Mouse (Mus musculus) limb, embryonic 14.5 days (tissue): ENCODE results near the gene Zswim1. TPM values are rescaled to one million over a fixed set of nuclear protein-coding genes. Genes with fewer than 3 reads are reported as not detected.
A peak's percentile ranks its signal among the peaks of the same experiment; 100 is the strongest.
"Not testable (repeated sequence)": the region's sequence is repeated elsewhere in the genome, so short reads cannot be mapped to it uniquely, and the experiment has no call there.

ENCODE experiments used
- ATAC-seq: fragments of 200-750 bp; cut with Nextera tagmentation; 2 replicates; pipeline ENCODE4 v1.8.0; 2017; ENCODE audit warnings: low read depth, moderate number of reproducible peaks, moderate TSS enrichment; ENCODE audit not compliant: low FRiP score
- DNase-seq: peaks from one replicate; pipeline ENCODE4 v3.0.0-alpha.2; 2015; ENCODE audit warnings: low spot score
- H3K27ac ChIP-seq: fragments of 300-500 bp; sonication (generic); replicated peaks from 2 replicates; pipeline ENCODE4 v1.5.1; 2014; ENCODE audit warnings: low read depth, mild to moderate bottlenecking, low read length, moderate library complexity, mixed read lengths
- H3K27me3 ChIP-seq: fragments of 300-500 bp; sonication (generic); 2 replicates; pipeline ENCODE4 v1.6.1; 2014; ENCODE audit warnings: low read length, mixed read lengths; ENCODE audit not compliant: control insufficient read depth, insufficient read depth
- H3K36me3 ChIP-seq: fragments of 300-500 bp; sonication (generic); 2 replicates; pipeline ENCODE4 v1.6.1; 2014; ENCODE audit warnings: mild to moderate bottlenecking, low read length, moderate library complexity, mixed read lengths; ENCODE audit not compliant: control insufficient read depth, insufficient read depth
- H3K4me1 ChIP-seq: fragments of 300-500 bp; sonication (generic); 2 replicates; pipeline ENCODE4 v1.6.1; 2014; ENCODE audit warnings: antibody characterized with exemption, low read length, mixed read lengths; ENCODE audit not compliant: control insufficient read depth, insufficient read depth
- H3K4me2 ChIP-seq: fragments of 300-500 bp; sonication (generic); replicated peaks from 2 replicates; pipeline ENCODE4 v1.6.1; 2014; ENCODE audit warnings: low read depth, mild to moderate bottlenecking, low read length, moderate library complexity; ENCODE audit not compliant: severe bottlenecking
- H3K4me3 ChIP-seq: fragments of 300-500 bp; sonication (generic); replicated peaks from 2 replicates; pipeline ENCODE4 v1.5.1; 2014; ENCODE audit warnings: low read length
- H3K9ac ChIP-seq: fragments of 300-500 bp; sonication (generic); 2 replicates; pipeline ENCODE4 v1.6.1; 2014; ENCODE audit warnings: mild to moderate bottlenecking, low read depth, low read length, moderate library complexity; ENCODE audit not compliant: severe bottlenecking
- H3K9me3 ChIP-seq: fragments of 300-500 bp; sonication (generic); 2 replicates; pipeline ENCODE4 v1.6.1; 2016; ENCODE audit warnings: low read length; ENCODE audit not compliant: control insufficient read depth
- POLR2A ChIP-seq: fragments of 200-500 bp; IDR thresholded peaks from 2 replicates; pipeline ENCODE4 v1.8.0; 2012; ENCODE audit warnings: inconsistent platforms, mild to moderate bottlenecking, moderate library complexity, borderline replicate concordance; ENCODE audit not compliant: insufficient read depth, insufficient read length; ENCODE audit errors: extremely low read depth
- WGBS: fragments of 180-500 bp; shearing (Covaris S2); extraction: QIAGEN DNeasy Blood & Tissue Kit; methylation state at CpG from one replicate; pipeline ENCODE4 v1.1.7; 2014; 5-methylcytosine and 5-hydroxymethylcytosine counted together
- polyA plus RNA-seq, 2 experiments: library from polyadenylated mRNA; depleted of rRNA in 1 of 2; stranded (reverse) in 1 of 2; unstranded in 1 of 2; fragments of >200 nt; fragmentation: Nextera tagmentation in 1 of 2; extraction: Ambion mirVana in 1 of 2; gene quantifications; 2 replicates each; pipeline versions ENCODE4 v1.2.1 to v1.2.3; 2012 to 2014

Zswim1 gene
- polyA plus RNA-seq, 2 experiments = 9.1 to 19.5 TPM

- TF ChIP-seq POLR2A = no peak
- Histone ChIP-seq H3K4me3 (no peak overlapping the region), H3K4me1 (no peaks in the 10 kb centered on the region), H3K9me3 (no peaks in the 10 kb centered on the region), H3K27ac (no peak overlapping the region), H3K27me3 (no peaks in the 10 kb centered on the region), H3K9ac (no peak overlapping the region), H3K36me3 (peaks cover 79% of the 10 kb centered on the region), H3K4me2 (no peak overlapping the region)
- no peak for ATAC-seq
- 94% methylated on average over 12 of the region's 12 CpGs for WGBS
- no peak for DNase-seq
Observed at GRCm38 (mm10) chr2:164792400-164793190, 29.9 kb upstream of the Zswim1 start.

- TF ChIP-seq POLR2A = no peak
- H3K4me1 ChIP-seq = no peaks in the 10 kb centered on the region
- H3K27ac ChIP-seq = no peak overlapping the region
- no peak overlapping the region for H3K9ac ChIP-seq
- H3K4me3 ChIP-seq = no peak overlapping the region
- no peak overlapping the region for H3K4me2 ChIP-seq
- no peaks in the 10 kb centered on the region for H3K9me3 ChIP-seq
- no peak for ATAC-seq
- peak; percentile 38 for DNase-seq
- peaks cover 83% of the 10 kb centered on the region for H3K36me3 ChIP-seq
- no peaks in the 10 kb centered on the region for H3K27me3 ChIP-seq
- 83% methylated on average over 3 of the region's 3 CpGs for WGBS
Observed at GRCm38 (mm10) chr2:164793236-164793635, 29.2 kb upstream of the Zswim1 start.

GRCm38 (mm10) chr2:164793772-164794171 lies 28.7 kb upstream of the Zswim1 start:
- Histone ChIP-seq H3K4me2 (no peak overlapping the region), H3K9ac (no peak overlapping the region), H3K27me3 (no peaks in the 10 kb centered on the region), H3K4me3 (no peak overlapping the region), H3K4me1 (no peaks in the 10 kb centered on the region), H3K9me3 (no peaks in the 10 kb centered on the region), H3K27ac (no peak overlapping the region), H3K36me3 (peaks cover 79% of the 10 kb centered on the region)
- 94% methylated on average over 2 of the region's 2 CpGs for WGBS
- ATAC-seq (no peak), DNase-seq (no peak)
- TF ChIP-seq POLR2A = no peak

- peak; percentile 38; the same call in 1 of the 2 replicates for ATAC-seq
- H3K27ac ChIP-seq = no peak overlapping the region
- H3K27me3 ChIP-seq = no peaks in the 10 kb centered on the region
- H3K36me3 ChIP-seq = peaks cover 77% of the 10 kb centered on the region
- H3K4me3 ChIP-seq = no peak overlapping the region
- no peak overlapping the region for H3K9ac ChIP-seq
- peak; percentile 91 for DNase-seq
- no peak for TF ChIP-seq POLR2A
- no peaks in the 10 kb centered on the region for H3K4me1 ChIP-seq
- no peak overlapping the region for H3K4me2 ChIP-seq
- 28% methylated on average over 5 of the region's 5 CpGs for WGBS
- no peaks in the 10 kb centered on the region for H3K9me3 ChIP-seq
Observed at GRCm38 (mm10) chr2:164794293-164794692, 28.2 kb upstream of the Zswim1 start.

GRCm38 (mm10) chr2:164795868-164796267 lies 26.6 kb upstream of the Zswim1 start:
- no peak overlapping the region for H3K4me2 ChIP-seq
- no peaks in the 10 kb centered on the region for H3K9me3 ChIP-seq
- H3K27ac ChIP-seq = no peak overlapping the region
- no peaks in the 10 kb centered on the region for H3K4me1 ChIP-seq
- peaks cover 82% of the 10 kb centered on the region for H3K36me3 ChIP-seq
- 83% methylated on average over 4 of the region's 4 CpGs for WGBS
- ATAC-seq = no peak
- no peak overlapping the region for H3K9ac ChIP-seq
- TF ChIP-seq POLR2A = no peak
- H3K4me3 ChIP-seq = no peak overlapping the region
- no peak for DNase-seq
- H3K27me3 ChIP-seq = no peaks in the 10 kb centered on the region

GRCm38 (mm10) chr2:164798554-164798953 lies 23.9 kb upstream of the Zswim1 start:
- not testable (repeated sequence) for H3K9ac ChIP-seq, H3K27me3 ChIP-seq, ATAC-seq, H3K4me3 ChIP-seq, H3K4me2 ChIP-seq, DNase-seq, H3K9me3 ChIP-seq, H3K27ac ChIP-seq, H3K4me1 ChIP-seq
- peaks cover 69% of the 10 kb centered on the region for H3K36me3 ChIP-seq
- WGBS = 81% methylated on average over 6 of the region's 6 CpGs
